Mouse (Mus musculus) ovary, adult 10 weeks (tissue): Measurements from ENCODE around the gene Wbp2. TPM values are rescaled to one million over a fixed set of nuclear protein-coding genes. Genes with fewer than 3 reads are reported as not detected.

Experiments used
- polyA plus RNA-seq: library from polyadenylated mRNA; stranded (reverse); fragments of 350-450 nt; fragmentation: Illumina TruSeq; extraction: RNeasy Lipid Tissue Mini Kit (QIAGEN cat#74804); gene quantifications from one replicate; pipeline ENCODE4 v1.2.3, GENCODE M21; 2014

Wbp2 gene
- 15.5 TPM for polyA plus RNA-seq

DNA sequence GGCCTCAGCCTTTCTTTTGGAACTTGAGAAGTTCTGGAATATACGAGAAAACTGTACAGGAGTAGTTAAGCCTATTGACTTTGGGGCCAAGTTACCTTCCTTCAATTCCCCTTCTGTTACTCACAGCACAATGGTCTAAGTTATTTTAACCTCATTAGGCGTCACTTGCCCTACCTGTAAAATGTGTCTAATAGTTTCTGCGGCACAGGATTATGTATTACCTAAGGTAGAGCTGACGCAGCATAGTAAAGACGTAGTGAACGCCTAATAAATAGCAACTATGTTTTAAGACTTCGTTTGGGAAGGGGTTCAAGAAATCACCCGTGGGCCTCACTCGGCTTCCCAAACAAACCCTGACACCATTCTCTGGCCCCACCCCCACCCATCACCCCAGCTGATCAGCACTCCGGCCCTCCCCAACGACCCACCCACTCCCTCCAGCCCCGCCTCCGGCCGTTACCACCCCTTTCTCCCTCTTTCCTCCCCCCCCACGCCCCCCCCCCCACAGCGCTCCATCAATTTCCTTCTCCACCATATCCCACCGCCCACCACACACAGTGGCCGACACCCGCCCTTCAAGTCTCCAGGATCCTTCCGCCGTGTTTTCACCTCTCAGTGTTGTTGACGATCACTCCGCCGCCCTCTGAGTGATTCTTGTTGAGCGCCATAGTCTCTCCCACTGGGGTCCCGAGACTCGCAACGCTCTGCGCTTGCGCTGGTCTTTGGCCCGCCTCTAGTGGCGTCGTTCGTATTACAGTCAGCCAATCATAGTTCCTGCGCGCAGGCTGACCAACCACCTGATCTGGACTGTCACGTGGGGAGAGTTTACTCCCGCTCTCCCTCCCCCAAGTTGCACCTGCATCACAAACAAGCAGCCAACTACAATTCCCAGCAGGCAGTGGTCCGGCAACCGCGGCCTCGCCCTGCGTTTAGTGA is at the start of gene Wbp2:
TSS of gene Wbp2 (minus strand) at position 738 of the 936 bp plus-strand sequence.

DNA sequence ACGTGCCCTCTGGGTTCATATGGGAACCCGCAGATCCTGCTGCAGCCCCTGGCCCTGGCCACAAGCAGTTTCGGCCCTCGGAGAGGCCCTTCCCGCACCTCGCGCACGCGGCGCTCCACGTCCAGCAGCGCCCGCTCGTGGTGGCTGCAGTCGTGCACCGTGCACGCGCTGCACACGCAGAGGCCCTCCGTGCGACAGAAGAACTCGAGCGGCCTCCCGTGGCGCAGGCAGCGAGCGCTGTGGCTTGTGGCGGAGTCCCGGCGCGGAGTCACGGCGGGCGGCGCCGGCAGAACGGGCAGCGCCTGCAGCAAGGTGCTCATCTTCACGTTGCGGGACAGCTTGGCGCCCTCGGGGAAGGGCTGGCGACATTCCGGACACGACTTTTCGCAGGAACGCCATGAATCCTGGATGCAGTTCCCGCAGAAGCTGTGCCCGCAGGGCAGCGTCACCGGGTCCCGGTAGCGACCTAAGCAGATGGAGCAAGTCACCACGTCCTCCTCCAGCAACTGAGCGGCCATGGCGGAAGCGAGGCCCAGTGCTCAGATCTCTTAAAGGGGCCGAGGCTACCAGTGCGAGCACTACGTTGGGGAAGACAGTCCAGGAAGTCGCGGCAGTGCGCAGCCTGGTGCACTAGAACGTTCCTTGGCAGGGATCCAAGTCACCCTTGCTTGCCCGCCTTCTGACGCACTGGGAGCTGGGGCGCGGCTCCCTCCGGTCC is 43.9 kb upstream of the Wbp2 start, which contains the start of gene Trim65:
TSS of gene Trim65 (minus strand) at position 641 of the 718 bp plus-strand sequence.

DNA sequence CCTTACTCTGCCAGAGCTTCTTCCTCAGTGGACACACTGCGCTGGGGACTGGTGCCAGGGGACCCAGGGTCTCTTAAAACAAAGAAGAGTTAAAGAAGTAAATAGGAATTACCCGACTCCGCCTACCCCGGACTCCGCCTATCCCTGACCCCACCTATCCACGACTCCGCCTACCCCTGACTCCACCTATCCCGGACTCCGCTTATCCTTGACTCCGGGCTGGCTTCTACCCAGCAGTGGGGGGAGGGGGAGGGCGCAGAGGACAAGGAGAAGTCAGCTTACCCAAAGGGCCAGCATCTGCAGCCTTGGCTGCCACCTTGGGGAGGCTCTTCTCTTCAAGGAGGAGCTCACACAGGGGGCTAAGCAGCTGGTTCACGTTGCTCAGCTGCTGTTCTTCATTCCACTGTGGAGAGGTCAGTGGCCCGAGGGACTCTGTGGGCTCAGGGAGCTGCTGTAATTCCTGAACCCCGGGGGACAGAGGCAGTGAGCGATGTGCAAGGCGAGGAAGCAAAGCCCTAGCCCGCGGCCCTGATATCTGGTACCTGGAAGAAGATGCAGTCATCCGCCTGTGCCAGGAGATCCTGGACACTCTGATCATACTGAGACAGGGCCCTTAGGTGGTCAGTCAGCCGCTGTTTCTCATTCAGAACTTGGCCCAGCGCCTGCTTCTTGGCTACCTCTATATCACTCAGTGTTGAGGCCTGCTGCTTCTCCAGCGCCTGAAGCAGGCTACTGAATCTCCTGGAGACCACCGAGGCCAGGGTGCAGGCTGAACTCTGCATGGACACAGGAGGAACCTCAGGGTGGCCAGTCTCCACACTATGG is 40.6 kb upstream of the Wbp2 start, which contains the start of gene Trim47:
TSS of gene Trim47 (minus strand) at position 55 of the 825 bp plus-strand sequence.

DNA sequence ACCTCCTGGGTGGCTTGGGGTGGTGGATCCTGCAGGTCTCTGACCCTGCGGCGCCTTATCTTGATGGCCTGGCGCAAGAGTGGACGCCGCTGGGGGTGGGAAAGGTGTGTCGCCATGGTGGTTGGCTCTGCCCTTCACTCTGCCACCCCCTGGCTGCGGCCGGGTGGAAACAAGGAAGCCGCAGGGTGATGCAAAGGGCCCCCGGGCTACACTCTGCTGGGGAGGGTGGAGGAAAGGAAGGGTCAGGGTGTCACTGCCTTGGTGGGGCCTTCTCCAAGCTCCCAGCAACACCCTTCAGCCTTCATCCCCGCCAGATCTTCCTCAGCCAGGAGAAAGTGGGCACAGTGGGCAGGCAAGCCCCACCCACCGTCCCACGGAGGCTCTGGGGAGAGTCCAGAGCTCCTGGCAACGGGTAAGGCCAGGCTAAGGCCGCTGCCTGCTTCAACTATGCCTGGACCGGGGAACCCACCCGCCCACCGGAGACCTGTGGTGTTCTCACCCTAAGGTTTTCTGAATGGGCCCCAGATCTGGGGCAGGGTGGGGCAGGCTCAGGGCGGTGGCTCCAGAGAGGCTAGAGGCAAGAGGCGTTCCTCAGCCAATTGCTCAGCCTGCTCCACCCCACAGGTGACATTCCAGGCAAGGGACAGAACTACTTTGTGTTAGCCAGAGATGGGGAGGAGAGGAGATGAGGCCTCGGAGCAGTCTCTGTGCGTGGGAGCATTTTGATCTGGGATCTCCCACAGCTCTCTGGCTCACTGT is 9.2 kb downstream of the Wbp2 start, which contains the start of gene Unc13d:
TSS of gene Unc13d (minus strand) at position 516 of the 759 bp plus-strand sequence.

DNA sequence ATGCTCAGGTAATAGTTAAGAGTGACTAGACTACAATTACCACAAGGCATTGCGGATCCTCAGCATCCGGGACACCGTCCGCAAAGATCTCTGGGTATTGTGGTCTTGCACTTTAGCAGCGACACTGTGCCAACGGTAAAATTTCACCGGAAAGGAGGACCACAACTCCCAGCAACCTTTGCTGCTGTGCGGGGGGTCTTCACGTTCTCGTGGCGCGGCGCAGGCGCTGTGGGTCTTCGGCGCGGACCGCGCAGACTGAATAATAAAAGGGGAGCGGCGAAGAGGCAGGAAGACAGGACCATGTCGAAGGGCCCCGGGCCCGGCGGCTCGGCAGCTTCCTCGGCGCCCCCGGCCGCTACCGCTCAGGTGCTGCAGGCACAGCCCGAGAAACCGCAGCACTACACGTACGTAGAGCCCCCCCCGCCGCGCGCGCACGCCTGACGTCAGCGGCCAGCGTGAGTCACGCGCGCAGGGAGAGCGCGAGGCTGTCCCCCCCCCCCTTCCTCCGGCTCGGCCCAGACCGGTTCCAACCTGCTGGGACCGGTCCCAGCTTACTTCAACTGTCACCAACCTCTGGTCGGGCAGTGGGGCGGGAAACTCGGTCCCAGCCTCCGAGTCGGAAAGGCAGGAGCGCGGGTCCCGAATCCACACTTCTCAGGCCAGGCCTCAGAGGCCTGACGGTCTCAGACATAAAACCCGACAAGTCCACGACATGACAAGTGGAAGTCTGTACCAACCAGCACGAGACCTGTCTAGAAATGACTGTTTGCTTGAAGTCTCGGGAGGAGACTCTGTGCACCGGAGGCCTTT is 56.5 kb downstream of the Wbp2 start, which contains the start of gene Unk:
TSS of gene Unk (plus strand) at position 235 of the 810 bp plus-strand sequence.

Other genes starting within 250 kb of the Wbp2 start
- not detected for gene Myo15b, start 228.6 kb downstream of the Wbp2 start, polyA plus RNA-seq
- not detected for gene Smim5, start 187.0 kb downstream of the Wbp2 start, polyA plus RNA-seq
- gene Smim6, start 175.0 kb downstream of the Wbp2 start, polyA plus RNA-seq = not detected
- gene Sap30bp, start 153.7 kb downstream of the Wbp2 start, polyA plus RNA-seq = 12.8 TPM
- gene Recql5, start 153.5 kb downstream of the Wbp2 start, polyA plus RNA-seq = 1.7 TPM
- not detected for gene Itgb4, start 112.3 kb downstream of the Wbp2 start, polyA plus RNA-seq
- gene Galk1, start 74.3 kb downstream of the Wbp2 start, polyA plus RNA-seq = not detected
- 1,980 TPM for gene H3f3b, start 59.0 kb downstream of the Wbp2 start, polyA plus RNA-seq
- gene Unk, start 56.7 kb downstream of the Wbp2 start, polyA plus RNA-seq = 2.9 TPM
- gene Unc13d, start 9.0 kb downstream of the Wbp2 start, polyA plus RNA-seq = 0.23 TPM
- not detected for gene Trim47, start 40.2 kb upstream of the Wbp2 start, polyA plus RNA-seq
- 4.9 TPM for gene Trim65, start 44.1 kb upstream of the Wbp2 start, polyA plus RNA-seq
- 1.3 TPM for gene Mrpl38, start 51.9 kb upstream of the Wbp2 start, polyA plus RNA-seq
- 14.4 TPM for gene Fbf1, start 81.2 kb upstream of the Wbp2 start, polyA plus RNA-seq
- 1.7 TPM for gene Ten1, start 111.9 kb upstream of the Wbp2 start, polyA plus RNA-seq
- gene Acox1, start 112.0 kb upstream of the Wbp2 start, polyA plus RNA-seq = 40.9 TPM
- gene Evpl, start 151.1 kb upstream of the Wbp2 start, polyA plus RNA-seq = not detected
- 10.1 TPM for gene Srp68, start 187.2 kb upstream of the Wbp2 start, polyA plus RNA-seq
- gene Galr2, start 193.9 kb upstream of the Wbp2 start, polyA plus RNA-seq = not detected
- gene Exoc7, start 220.2 kb upstream of the Wbp2 start, polyA plus RNA-seq = 5.8 TPM
- 0.23 TPM for gene Foxj1, start 248.4 kb upstream of the Wbp2 start, polyA plus RNA-seq